Mouse (Mus musculus) heart, adult 2 months (tissue): ENCODE data around the gene Irf3.

Experiments
- CTCF ChIP-seq: fragments of 200-600 bp; IDR thresholded peaks from 2 replicates; pipeline ENCODE4 v1.8.1; 2022; ENCODE audit warnings: antibody characterized with exemption, mild to moderate bottlenecking, moderate library complexity
- EP300 ChIP-seq: fragments of 200-500 bp; IDR thresholded peaks from 2 replicates; pipeline ENCODE4 v1.6.1; 2011; ENCODE audit warnings: low read depth, low read length, control low read depth; ENCODE audit not compliant: insufficient read depth
- POLR2A ChIP-seq: fragments of 200-500 bp; IDR thresholded peaks from 2 replicates; pipeline ENCODE4 v1.6.1; 2011; ENCODE audit warnings: mild to moderate bottlenecking, low read depth, low read length, control low read depth; ENCODE audit not compliant: insufficient read depth

DNA sequence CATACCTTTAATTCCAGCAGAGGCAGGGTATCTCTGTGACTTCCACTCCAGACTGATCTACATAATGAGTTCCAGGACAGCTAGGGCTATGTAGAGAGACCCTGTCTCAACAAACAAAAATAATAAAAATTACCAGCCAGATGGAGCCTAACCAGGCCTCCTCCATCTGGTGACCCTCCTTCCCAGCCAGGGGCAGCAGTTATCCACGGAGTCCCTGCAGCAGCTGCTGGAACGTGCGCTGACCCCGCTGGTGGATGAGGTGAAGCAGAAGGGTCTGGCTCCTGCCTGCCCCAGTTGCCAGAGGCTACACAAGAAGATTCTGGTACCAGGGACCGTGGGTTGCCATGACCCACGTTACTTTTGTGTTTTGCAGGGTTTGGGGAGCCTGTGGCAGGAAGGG is 41.2 kb upstream of the Irf3 start:
- no peak for TF ChIP-seq CTCF
- TF ChIP-seq POLR2A, result no peak
- TF ChIP-seq EP300, result no peak
